Mouse (Mus musculus) thymus, postnatal 0 days (tissue): ENCODE measurements at regions not wholly inside any gene's neighbourhood (a gene's known extent, or its start where the extent isn't known, plus 50 kb on each side); places are given as distances from the start of the nearest gene placed in this dataset.

Experiments
- DNase-seq: peaks from one replicate; pipeline ENCODE4 v3.0.0-alpha.2; 2015; ENCODE audit warnings: low spot score

DNA sequence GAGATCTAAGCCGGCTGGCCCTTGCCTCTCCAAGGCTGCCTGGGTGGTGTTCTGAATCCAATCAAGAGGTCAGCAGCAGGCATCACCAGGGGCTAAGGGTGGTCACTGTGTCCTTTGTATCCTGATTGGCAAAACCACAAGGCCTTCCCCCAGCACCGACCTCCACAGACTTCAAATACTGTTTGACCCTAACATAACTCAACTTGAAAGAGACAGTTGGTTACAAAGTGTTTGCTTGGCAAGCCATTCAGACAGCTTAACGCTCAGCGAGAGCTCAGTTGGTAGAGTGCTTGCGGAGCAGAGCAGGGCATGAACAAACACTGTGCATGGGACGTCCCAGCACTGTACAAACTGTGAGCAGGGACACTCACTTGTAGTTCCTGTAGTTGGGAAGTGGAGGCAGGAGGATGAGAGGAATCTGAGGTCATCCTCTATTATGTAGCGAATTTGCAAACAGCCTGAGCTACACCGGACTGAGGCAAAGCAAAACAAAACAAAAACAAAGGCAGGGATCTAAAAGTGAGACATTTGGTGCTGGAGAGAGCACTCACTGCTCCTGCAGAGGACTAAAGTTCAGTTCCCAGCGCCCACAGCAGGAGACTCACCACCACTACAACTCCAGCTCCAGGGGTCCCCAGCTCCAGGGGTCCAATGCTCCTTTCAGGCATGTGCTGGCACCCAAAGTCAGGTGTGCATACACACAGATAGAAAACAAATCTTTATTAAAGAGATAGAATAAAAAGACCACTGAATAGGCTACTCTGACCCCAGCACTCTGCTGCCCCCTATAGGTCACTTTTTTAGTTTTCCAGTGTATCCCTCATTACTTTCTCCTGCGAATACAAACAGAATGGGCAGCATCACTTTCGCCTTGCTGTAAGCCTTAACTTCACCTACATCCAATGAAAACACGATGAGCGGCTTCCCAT lies 273.5 kb downstream of the Prex1 start:
- peak; percentile 32 for DNase-seq

DNA sequence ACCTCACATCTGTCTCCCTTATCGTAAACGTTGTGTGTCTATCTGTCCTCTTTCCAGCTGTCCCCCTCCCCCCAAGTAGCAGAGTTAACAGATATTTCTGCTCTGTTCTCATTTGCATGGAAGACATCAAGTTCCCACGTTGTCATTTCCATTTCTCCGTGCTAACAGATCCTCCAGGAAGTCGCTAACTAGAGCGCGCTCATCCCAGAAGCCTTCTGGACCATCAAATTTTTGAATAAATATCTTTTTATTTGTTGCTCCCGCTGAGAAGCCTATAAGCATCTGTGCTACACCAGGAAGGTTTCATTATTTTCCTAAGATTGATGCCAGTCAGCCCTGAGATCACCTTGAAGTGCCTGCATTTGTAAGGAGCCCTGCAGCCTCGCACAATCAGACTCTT lies 275.4 kb downstream of the Prex1 start:
- no peak for DNase-seq

DNA sequence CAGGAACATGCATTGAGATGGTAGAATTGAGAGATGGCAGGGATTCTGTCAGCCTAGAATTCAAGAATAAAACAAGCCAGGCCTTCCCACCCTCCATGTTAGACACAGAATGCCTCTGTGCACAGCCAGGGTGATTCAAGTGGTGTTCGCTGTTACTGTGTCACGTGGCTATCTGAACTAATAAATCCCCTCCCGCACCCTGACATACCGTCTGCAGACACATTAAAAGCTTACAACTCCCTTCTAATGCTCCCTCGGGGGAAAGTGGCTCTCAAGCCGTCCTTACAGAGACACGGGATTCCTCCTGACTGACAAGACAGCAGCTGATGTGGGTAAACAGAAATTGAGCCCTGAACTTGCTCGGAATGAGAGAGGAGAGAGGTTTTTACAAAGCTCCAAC lies 279.1 kb downstream of the Prex1 start:
- no peak for DNase-seq

DNA sequence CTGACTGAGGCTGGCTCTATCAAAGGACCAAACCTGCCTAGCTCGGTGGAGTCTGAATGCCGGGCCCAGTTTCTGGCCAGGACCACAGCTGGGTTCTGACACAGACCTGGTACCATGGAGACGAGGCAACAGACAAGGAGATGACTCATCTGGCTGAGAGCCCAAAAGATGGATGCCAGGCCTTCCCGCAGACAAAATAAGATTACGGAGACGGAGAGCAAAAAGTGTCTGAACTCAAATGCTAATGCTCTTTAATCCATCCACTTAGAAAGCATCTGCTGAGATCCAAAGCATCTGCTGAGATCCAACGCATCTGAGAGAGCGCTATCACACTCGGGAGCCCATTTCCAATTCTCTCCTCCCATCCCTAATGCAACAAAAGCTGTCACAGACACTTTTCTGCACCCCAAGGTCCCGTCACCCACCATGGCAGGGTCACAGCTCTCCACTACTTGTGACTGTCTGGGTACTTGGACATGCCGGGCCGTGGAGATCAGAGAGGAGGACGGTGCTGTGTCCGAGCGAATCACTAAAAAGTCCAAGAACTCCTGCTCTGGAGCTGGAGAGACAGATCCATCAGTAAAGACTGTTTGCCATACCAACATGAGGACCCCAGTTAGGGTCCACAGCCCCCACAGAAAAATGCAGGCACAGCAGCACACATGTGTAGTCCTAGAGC lies 278.3 kb upstream of the Sulf2 start:
- DNase-seq = no peak

DNA sequence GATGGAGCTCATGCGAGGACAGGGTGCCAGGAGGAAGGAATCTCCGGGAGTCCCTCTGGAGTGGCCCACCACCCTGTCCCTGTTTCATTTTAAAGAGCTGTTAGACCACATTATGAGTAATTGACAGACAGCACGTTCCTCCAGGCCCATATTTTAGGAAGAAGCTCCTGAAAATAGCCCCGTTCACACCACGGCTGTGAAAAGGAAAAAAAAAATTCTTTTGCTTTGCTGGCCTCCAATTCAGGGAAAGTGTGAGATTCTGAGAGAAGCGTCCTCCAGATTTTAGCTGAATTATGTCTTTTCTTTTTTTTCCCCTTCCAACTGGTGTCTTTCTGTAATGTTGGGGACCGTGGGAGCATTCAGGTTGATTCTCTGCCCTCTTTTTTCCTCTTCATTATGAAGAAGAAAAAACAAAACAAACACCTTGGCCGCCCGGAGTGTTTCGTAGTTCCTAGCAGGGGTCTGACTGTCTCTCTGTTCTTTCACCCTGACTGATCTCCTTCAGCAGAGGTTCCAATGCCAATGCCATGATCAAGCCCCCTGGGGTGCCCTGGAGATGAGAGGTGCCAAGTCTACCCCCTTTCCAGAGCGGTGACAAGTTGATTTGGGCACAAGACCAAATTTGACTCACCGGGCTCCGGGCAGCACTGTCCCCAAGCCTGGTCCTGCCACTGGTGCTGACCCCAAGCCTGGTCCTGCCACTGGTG lies 277.6 kb upstream of the Sulf2 start:
- no peak for DNase-seq

DNA sequence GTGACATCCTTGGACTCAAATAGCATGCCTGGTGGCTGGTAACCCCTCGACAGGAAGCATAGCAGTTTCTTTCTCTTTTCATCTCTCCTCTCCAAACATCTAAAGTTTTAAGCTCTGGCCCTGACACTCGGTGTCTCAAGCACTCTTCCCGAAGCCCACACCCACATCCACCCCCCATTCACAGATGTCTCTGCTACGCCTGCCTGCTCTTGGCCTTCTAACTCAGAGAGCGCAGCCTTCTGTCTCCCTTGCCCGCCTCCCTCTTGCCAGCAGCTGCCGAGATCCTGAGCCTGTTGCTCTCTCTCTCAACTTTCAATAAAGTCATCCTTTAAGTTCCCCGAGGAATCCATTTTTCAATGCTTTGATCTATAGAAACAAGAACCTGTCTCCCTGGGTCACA lies 277.1 kb upstream of the Sulf2 start:
- no peak for DNase-seq

DNA sequence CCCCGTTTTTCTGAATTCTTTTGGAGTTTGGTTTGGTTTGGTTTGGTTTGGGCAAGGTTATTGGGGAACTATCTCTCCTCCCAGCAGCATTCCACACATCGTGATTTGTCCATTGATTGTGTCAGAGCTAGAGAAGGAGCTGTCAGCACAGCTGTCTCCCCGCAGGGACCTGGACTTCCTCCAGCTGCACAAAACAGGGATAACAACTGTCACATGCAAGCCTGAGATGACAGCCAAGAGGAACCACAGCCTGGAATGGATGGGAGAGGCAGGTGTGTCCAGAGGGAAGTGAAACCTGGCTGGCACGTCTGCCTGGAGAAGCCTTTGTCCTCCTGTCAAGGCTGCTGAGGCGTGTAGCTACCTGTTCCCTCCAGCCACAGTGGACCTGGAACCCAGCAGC lies 274.5 kb upstream of the Sulf2 start:
- no peak for DNase-seq

DNA sequence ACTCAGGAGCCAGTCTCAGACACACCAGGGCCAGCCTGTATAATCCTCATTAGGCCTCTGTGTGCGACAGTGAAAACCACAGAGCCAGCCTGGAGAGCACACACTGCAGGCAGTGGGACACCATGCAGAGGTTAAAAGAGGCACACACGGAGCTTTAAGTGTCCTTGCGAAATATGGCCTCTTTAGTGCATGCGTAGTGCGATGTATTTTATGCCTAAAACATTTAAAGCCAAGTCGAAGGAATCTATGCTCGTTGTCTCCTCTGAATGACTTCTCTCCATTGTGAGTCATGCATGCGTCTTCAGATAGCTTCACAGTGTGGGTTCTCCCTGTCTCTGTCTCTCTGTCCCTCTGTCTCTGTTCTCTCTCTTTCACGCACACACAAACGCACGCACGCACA lies 274.0 kb upstream of the Sulf2 start:
- no peak for DNase-seq

DNA sequence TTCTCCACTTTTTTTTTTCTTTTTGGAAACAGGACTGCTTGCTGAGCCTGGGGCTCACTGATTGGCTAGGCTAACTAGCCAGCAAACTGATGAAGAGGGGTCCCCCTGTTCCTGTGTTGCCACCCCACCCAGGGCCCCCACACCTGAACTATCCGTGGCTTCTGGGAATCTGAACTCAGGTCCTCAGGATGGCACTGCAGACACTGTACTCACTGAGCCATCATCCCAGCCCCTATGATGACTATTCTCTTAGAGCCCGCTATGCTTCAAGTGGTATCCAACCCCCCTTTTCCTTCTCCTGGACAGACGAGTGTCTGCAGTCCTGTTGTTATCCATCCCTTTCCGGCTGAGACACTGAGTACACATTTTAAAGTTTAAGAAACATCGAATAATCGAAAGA lies 271.9 kb upstream of the Sulf2 start:
- no peak for DNase-seq

DNA sequence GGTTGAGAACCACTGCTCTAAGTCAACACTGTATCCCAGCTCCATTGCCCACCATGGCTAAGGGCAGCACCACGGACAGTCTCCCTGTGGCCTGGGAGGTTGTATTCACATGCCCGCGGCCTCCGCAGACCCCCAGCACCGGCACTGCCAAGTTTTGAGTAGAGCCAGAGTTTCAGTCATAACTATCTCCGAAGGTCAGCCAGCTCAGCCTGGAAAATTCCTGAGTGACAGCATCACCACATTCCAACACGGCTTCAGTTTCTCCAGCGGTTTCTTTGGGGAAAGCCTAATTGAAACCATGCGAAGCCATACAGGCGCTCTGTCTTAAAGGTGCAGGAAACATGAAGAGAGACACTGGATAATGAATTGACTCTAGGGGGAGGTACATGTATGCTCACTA lies 271.5 kb upstream of the Sulf2 start:
- no peak for DNase-seq

DNA sequence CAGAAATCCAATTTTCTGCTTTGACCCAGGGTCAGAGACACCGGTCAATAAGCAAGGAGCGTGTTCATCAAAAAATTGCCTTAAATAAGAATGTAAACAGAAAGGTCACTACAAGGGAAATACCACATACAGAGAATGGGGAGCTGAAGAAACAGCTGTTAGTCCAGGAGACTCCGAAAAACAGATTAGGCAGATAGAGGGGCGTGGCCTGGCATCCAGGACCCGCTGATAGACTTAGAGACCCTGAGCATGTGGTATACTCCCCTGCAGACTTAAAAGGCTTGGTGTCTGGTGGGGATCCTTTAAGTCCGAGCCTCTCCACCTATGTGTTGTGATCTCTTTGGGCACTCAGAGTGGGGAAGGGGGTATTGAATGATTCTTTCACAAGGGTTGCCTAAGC lies 271.0 kb upstream of the Sulf2 start:
- DNase-seq = no peak

DNA sequence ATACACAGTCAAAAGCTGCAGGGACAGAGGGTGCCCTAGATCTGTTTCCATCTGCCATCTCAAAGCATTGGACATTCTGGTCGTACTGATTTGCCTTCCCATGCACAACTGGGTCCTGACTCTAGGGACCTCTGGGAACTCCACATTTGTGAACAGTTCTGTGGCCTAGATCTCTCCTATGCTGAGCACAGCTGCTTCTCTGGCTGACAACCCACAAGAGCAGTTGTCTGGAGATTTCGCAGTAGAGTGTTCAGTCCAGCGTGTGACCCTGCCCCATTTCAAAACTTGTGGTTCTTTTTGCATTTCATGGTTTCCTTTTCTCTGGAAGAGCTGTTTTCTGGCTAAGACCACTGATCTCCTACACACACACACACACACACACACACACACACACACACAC lies 269.7 kb upstream of the Sulf2 start:
- no peak for DNase-seq

DNA sequence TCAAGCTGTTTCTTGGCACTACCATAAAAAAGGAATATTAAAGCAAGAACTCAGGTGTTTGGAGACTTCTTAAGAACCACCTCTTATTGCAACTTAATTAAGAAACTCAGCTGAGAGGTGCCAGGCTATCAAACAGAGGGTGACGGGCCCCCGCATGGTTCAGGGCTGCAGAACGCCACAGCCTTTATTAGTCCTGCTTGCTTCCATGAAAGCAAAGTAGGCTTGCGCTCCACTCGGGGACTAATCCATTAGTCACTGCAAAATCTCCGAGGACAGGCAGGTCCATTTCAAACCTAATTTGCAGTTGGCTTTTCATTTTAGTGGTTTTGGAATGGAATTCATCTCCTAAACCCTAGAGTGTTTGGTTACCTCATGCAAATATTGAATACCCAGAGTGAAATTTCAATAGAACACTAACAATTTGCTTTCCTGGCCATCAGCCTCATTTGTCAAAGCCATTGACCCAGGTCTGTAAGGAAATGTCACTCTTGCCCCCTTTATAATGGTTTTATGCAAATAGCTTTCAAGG lies 267.7 kb upstream of the Sulf2 start:
- DNase-seq = no peak

DNA sequence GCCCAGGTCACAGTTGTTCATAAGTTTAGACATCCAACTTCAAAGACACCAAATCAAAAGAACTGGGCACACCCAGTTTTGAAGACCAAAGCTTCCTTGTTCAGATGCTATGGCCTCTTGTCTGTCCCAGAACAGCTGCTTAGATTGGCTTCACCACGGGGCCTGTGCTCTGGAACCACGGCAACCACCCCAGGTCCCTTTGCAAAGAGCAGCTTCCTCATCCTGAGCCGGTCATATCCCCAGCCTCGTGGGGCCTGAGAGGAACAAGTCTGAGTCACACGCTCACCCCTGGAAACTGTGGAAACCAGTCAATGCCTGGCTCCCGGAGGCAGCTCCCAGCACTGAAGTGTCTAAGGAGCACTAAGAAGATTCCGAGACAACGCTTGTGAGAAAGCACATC lies 264.8 kb upstream of the Sulf2 start:
- DNase-seq = no peak

DNA sequence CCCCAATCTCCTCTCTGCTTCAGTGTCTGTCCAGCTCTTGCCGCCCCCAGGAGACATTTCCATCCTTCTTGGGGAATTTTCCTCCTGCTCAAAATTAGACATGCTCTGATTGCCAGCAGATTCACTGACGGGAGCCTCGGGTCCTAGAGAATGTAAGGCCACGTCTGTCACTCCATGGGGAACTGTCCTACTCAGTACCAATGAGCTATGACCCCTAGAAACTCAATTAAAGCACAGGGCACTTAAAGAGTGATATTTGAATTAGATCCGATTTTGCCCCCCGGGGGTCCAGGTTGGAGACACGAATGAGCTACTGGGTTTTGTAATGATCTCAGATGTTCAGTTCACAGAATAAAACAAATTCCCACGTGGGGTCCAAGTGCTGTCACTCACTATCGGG lies 263.8 kb upstream of the Sulf2 start:
- DNase-seq = no peak

DNA sequence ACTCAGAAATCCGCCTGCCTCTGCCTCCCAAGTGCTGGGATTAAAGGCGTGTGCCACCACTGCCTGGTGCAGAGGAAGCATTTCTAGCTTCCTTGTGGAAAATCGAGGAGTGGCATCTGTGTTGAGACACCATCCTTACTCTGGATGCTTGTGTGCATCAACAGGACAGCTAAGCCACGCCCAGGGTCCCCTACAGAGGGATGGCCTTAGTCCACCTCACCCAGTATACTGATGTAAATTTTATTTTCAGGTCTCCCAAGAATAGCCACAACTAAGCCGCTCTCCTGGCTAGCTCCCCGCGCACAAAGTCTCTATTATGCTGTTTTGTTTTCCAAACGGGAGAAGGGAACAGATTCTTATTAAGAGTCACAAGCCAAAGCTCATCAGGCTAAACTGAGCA lies 262.8 kb upstream of the Sulf2 start:
- no peak for DNase-seq

DNA sequence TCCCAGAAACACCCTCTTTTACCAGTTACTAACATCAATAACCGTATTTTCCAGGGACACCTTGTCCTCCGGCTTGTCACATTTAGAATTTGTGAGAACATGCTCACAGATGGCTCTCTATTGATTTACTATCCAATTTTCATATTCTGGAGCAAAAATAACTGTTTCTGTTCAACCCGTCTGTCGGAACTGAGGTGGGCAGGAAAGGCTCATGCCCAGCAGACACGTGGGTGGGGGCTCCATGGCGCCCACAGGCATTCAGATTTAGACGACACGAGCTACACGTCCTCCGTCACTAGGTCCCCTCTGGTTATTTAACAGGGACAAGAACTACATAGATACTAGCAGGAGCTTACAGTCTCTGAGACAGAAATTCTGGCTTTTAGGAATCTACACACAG lies 262.2 kb upstream of the Sulf2 start:
- DNase-seq = no peak

DNA sequence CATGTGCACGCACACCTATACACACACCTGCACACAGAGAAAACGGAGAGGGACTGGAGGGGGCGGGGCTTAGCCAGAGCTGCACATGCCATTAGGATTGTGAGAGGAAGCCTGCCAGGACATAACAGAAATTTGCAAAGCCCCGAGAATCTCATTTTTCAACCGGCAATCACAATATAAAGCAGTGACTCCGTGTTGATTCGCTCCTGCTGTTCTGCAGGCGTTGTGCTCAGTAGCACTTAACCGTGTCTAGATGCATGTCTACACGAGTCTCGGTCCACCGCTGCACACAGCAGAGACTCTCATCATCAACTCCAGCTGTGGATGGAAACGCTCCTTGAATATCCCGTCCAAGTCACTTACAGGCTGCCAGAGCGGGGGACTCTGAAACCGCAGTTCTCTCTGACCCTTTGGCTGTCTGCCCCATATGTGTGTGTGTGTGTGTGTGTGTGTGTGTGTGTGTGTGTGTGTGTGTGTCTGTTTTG lies 260.1 kb upstream of the Sulf2 start:
- DNase-seq = no peak

DNA sequence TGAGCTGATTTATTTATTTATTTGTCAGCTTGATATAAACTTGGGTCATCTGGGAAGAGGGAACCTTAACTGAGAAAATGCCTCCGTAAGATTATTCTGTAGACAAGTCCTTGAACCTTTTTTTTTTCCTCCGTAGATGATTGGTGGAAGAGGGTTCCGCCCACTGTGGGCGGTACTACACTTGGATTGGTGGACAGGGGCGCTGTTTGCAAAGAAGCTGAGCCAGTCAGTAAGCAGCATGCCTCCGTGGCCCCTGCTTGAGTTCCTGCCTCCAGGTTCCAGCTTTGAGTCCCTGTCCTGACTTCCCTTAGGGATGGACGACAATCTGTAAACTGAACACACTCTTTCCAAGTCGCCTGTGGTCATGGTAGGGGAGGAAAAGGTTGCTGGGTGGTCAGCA lies 259.4 kb upstream of the Sulf2 start:
- DNase-seq = no peak

DNA sequence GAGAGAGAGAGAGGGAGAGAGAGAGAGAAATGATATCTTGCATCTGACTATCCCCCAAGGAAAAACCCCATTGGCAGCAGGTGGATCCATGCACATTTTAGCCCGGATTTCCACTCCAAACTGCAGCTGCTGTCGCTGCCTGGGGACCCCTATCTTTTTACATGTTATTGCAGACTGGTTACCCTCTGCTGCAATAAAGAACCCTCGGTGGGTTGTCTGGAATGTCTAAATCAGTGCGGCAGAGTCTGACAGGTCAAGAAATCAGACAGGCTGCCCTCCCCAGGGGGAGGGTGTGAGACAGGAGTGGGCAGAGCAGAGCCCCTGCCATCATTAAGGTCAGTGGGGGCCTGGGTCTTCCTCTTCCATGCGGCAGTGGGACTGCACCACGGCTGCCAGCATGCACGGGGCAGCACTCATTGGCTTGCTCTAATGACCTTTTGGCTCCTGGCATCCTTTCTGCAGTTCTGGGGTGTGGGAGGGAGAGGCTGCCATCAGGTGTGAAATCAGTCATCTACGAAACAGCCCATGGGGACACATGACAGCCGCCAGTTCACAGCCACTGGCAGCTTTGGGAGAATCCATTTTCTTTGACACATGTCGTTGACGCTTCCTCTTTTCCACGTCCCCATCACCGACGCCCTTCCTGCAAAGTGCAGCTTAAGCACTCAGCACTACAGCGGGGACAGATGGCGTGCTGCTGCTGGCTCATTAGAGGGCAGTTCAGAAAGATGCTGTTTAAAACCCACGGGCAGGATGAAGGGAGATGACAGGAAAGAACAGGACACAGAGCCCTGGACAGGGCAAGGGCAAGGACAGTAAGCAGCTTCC lies 256.8 kb upstream of the Sulf2 start:
- DNase-seq = no peak

DNA sequence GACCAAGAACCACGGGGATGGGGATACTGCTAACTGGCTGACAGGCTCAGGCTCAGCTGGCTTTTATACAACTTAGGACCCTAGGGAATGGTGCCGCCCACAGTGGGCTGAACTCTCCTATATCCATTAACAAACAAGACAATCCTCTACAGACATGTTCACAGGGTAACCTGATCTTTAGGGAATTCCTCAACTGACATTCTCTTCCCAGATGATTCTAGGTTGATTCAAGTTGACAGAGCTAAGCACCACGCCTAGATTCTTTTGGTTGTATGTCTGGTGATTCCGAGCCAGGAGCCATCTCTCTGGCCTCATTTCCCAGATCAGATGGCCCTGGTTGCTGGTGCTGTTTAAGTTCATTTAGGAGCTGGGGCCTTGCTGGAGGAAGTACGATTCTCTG lies 253.9 kb upstream of the Sulf2 start:
- DNase-seq = no peak
